Mouse (Mus musculus) CD4-positive, CD25-positive, alpha-beta regulatory T cell, adult 2 months (primary cell): ENCODE data around the gene Plcb3.

Experiments used
- DNase-seq: peaks from one replicate; pipeline ENCODE4 v3.0.0-alpha.2; 2012; ENCODE audit warnings: low read depth, low spot score

Gene Plcb3

DNA sequence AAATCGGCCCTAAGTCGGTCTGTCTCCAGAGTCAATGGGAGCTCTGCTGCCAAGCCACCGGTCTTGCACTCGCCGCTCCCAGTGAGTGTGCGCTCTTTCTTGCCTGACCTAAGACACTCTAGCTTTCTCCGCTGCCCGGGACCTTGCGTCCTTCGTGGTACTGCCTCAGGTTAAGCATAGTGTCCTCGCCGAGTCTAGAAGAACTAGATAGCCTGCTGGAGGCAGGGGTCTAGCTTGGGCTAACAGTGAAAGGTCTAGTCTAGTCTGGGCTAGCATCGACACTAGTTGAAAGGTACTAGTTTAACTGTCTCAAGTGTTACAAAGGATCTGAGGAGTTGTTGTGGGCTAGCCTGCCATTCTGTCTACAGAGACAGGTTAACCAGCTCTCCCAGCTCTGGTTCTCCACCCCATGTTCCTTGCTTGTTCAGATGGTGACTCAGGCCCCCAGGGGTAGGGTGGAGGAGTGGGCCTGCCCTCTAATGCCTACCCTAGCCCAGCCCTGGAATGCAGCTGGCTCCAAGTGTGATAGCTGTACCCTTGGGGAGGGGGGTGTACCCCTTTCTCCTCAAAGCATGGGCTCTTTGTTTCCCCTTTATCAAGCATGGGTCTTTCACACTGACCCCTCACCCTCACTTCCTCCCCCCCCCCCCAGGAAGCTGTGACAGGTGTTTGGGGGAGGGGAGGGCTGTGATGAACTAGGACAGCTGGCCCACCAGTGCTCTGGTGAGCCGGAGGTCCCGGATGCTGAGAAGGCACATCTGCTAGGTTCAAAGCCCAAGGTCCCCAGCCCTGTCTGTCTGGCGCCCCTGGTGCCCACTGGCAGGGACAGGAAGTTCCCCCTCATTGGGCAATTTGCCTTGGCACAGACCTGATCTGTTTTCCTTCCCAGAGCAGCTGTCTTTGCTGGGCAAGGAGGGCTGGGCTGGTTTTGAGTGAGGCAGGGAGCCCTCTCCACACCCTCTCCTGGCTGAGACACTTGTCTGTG lies at the start of gene Plcb3:
Plcb3 (minus strand) TSS at position 934 of the 985 bp plus-strand sequence.
- peak; percentile 70 for DNase-seq

GRCm38 (mm10) chr19:7020224-7020641 lies 44.0 kb upstream of the Plcb3 start:
- DNase-seq, result peak; percentile 90

GRCm38 (mm10) chr19:7019191-7019590 lies 42.9 kb upstream of the Plcb3 start, which contains the start of gene Fermt3:
TSS of gene Fermt3 (minus strand) at chr19:7019469.
- peak; percentile 88 for DNase-seq

GRCm38 (mm10) chr19:7018546-7018945 lies 42.3 kb upstream of the Plcb3 start:
- DNase-seq, result peak; percentile 31

DNA sequence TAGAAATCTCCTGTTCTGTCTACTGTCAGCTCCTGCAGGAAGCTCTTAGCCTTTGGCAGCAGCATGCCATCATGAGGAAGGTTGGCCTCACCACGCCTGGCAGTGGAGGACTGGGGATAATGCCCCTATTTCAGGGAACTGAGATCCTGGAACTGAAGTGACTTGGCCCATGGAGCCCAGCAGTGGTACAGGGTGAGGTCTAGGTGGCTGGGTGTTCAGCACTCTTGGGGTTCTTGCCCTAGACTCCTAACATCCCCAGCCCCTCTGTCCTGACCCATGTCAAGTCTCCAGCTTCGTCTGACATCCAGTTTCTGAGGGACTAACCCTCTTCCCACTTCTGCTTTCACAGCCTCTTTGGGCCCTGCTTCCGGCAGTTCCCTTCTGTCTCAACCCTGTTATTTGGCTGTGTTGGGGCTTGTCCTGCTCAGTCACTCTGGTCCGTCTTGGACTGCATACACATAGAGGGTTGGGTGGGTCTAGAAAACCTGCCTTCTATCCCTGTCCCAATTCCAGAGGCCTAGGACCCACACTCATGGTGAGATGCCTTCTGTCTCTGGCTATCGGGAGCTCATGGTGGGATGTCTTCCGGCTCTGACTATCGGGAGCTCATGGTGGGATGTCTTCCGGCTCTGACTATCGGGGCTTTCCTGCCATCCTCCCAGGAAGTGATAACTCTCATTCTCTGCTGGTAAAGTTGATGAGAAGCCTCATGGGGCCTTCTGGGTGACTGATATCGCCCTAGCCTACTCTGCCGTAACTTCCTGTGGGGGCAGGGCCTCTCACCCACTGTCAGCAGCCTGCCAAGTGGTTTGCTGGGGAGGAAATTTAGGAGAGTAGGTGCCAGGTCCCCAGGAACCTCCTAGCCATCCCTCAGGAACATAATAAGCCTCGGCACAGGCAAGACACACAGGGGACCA lies 41.5 kb upstream of the Plcb3 start:
- DNase-seq, result peak; percentile 87

GRCm38 (mm10) chr19:7014481-7015135 lies 38.3 kb upstream of the Plcb3 start:
- DNase-seq, result no peak

- no peak for DNase-seq
These were observed 37.7 kb upstream of the Plcb3 start for GRCm38 (mm10) chr19:7013984-7014383.

DNA sequence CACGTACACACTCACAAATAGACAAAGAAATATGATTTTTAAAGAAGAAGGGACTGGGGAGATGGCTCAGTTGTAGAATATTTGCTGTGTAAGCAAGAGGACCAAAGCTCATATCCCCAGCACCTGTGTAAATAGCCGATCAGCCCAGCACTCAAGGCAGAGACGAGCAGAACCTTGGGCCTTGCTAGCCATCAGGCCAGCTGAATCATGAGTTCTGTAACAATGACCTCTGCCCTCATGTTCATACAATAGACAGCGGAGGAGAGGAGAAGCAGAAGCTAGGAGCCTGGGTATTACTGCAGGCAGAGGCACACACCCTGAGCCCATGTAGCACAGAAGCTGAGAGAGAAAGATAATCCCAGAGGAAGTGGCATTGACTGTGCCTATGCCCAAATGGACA lies 36.2 kb upstream of the Plcb3 start:
- DNase-seq, result no peak

GRCm38 (mm10) chr19:7006892-7007593 lies 30.8 kb upstream of the Plcb3 start:
- no peak for DNase-seq

DNA sequence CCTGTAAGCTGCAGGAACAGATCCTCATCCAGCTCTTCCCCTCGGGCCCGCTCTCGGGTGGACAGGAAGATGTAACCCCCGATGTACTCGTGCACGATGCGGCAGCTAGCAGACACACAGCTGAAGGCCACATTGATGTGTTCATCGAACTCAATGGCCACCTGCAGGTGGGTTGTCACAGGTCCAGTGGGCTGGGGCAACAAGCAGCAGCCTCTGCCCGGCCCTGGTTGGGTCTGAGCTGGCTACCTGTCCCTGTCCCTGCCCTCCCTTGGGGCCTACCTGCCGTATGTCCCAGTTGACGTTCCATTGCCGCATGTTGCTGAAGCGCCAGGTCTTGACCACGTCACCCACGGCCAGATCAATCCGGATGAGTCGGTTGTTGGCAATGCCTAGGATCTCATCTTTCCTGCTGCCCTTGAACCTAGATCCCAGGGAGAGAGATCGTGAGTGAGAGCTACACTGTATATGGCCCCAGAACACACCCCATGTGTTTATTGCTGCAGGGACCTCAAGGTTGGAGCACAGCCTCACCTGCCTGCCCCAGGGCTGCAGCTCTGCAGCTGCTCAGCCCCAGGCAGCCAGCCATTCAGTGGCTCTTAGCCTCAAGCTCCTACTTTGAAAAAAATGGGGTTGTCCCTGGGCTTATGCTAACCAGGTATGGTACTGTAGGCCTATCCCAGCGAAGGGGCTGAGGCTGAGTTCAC lies 23.2 kb upstream of the Plcb3 start:
- no peak for DNase-seq

- no peak for DNase-seq
These were observed 21.5 kb upstream of the Plcb3 start for GRCm38 (mm10) chr19:6997721-6998290.

DNA sequence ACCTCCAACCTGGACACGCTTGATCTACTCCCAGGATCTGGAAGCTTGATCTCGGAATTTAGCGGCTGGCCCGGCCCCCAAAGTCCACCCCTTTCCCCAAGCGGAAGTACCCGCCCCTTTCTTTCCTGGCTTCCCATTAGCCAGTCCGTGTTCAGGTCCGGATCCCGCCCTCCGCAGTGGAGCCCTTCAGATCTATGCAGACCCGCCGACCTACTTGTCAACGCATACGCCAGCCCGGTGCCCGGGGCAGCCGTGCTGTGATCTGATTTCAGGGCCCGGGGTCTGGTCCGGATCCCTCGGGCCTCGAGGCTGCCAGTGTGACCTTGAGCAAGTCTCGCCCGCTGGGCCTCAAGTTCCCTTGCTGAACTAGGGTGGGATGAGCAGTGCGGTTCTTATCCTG lies 19.7 kb upstream of the Plcb3 start, which contains the start of the genes Nudt22 and Trpt1:
Nudt22 (minus strand) TSS at position 112 of the 400 bp plus-strand sequence.
Trpt1 (plus strand) TSS at position 126 of the 400 bp plus-strand sequence.
- DNase-seq, result peak; percentile 81

- no peak for DNase-seq
These were observed 19.2 kb upstream of the Plcb3 start for GRCm38 (mm10) chr19:6995255-6995991.

DNA sequence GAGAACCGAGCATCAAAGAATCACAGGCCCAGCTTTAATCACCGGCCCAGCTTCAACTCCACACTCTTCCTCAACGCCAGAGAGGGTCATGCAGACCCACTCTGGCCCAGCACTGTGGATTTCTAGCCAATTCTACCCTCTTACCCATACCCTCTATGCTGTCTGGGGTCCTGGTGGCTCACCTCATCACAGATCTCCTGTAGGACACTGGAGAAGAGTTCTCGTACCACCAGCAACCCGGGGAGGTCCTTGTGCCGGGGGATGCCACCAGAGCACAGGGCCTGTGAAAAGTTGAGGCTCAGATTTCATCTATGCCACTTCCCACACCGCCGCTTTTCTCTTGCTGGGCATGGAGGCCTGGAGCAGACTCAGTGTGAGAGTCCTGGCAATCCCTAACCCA lies 18.2 kb upstream of the Plcb3 start:
- DNase-seq, result no peak

GRCm38 (mm10) chr19:6994002-6994401 lies 17.7 kb upstream of the Plcb3 start:
- DNase-seq, result no peak

- DNase-seq, result no peak
These were observed 16.9 kb upstream of the Plcb3 start for GRCm38 (mm10) chr19:6993011-6993770.

- DNase-seq, result peak; percentile 98
These were observed 16.0 kb upstream of the Plcb3 start, which contains the start of gene Dnajc4 for GRCm38 (mm10) chr19:6992011-6992858. TSS of gene Dnajc4 (minus strand) at chr19:6992572.
